Mouse (Mus musculus): ENCODE results near the gene Cacna1e. TPM values are rescaled to one million over a fixed set of nuclear protein-coding genes. Genes with fewer than 3 reads are reported as not detected.

Gene Cacna1e
- 0.74 TPM for polyA plus RNA-seq (2014; fragmentation: Illumina TruSeq; extraction: RNeasy Lipid Tissue Mini Kit (QIAGEN cat#74804))

GRCm38 (mm10) chr1:154884275-154885206 is at the start of gene Cacna1e:
TSS of gene Cacna1e (minus strand) at chr1:154884501.

Other genes starting within 250 kb of the Cacna1e start
- 15.3 TPM for gene Ier5, start 215.1 kb upstream of the Cacna1e start, polyA plus RNA-seq (2014; fragmentation: Illumina TruSeq; extraction: RNeasy Lipid Tissue Mini Kit (QIAGEN cat#74804))

Measured in ovary, adult 10 weeks (tissue).